Mouse (Mus musculus): ENCODE results near the gene Aak1.

DNA sequence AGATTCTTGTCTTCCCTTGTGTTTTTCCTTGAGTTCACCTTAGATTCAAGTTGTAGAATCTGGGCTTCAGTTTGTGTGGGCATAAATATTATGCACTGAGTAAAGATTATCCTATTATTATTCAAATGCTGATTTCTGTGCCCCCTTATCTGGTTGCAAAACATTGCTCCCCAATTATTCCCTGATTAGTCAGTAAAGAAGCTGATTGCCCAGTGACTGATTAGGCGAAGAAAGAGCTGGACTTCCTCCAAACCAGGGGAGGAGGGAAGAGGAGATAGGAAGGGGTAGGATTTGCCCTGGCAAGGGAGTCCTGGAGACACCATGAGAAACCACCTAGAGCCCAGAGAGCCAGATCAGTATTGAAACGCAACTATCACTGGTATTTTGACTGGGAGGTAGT lies 154.8 kb downstream of the Aak1 start:
- TF ChIP-seq CTCF (IDR thresholded peaks at IDR 0.05; ENCODE audit: low read depth) (no peak), EP300 (IDR thresholded peaks at IDR 0.05; ENCODE audit: low read depth) (no peak)
